Mouse (Mus musculus): ENCODE measurements around the gene Gng8. TPM values are rescaled to one million over a fixed set of nuclear protein-coding genes. Genes with fewer than 3 reads are reported as not detected.

Gng8 gene
- polyA plus RNA-seq, 1 experiment from 2014 or later: 16.0 TPM

- DNase-seq (ENCODE audit: low spot score): no peak
- H3K4me3 ChIP-seq (ENCODE audit: low read depth, low read length): no peak overlapping the region
- no peak for ATAC-seq (replicated peaks; ENCODE audit: insufficient number of reproducible peaks, low FRiP score, low TSS enrichment, low read depth)
- H3K4me1 ChIP-seq (ENCODE audit: control insufficient read depth, insufficient read depth, low read length): no peaks in the 10 kb centered on the region
- no peak overlapping the region for H3K27ac ChIP-seq (replicated peaks; ENCODE audit: low read depth, low read length)
- no peaks in the 10 kb centered on the region for H3K36me3 ChIP-seq (replicated peaks; ENCODE audit: control insufficient read depth, insufficient read depth, low read depth, low read length)
- no peaks in the 10 kb centered on the region for H3K9me3 ChIP-seq (replicated peaks; ENCODE audit: control insufficient read depth, low read length)
- WGBS: 49% methylated on average over 4 of the region's 4 CpGs
- H3K9ac ChIP-seq (replicated peaks; ENCODE audit: low read length): no peak overlapping the region
- no peaks in the 10 kb centered on the region for H3K27me3 ChIP-seq (ENCODE audit: control insufficient read depth, insufficient read depth, low read length)
- H3K4me2 ChIP-seq (ENCODE audit: low read depth, low read length): no peak overlapping the region
Measured at GRCm38 (mm10) chr7:16937312-16937711, 45.7 kb downstream of the Gng8 start.

GRCm38 (mm10) chr7:16938117-16938791 lies 46.7 kb downstream of the Gng8 start:
- Histone ChIP-seq H3K36me3 (replicated peaks; ENCODE audit: control insufficient read depth, insufficient read depth, low read depth, low read length) (no peaks in the 10 kb centered on the region), H3K4me2 (ENCODE audit: low read depth, low read length) (no peak overlapping the region), H3K27ac (replicated peaks; ENCODE audit: low read depth, low read length) (no peak overlapping the region), H3K4me1 (ENCODE audit: control insufficient read depth, insufficient read depth, low read length) (no peaks in the 10 kb centered on the region), H3K9me3 (replicated peaks; ENCODE audit: control insufficient read depth, low read length) (no peaks in the 10 kb centered on the region), H3K4me3 (ENCODE audit: low read depth, low read length) (no peak overlapping the region), H3K9ac (replicated peaks; ENCODE audit: low read length) (no peak overlapping the region), H3K27me3 (ENCODE audit: control insufficient read depth, insufficient read depth, low read length) (no peaks in the 10 kb centered on the region)
- DNase-seq (ENCODE audit: low spot score) (peak; percentile 58), ATAC-seq (replicated peaks; ENCODE audit: insufficient number of reproducible peaks, low FRiP score, low TSS enrichment, low read depth) (no peak)
- WGBS: 73% methylated on average over 17 of the region's 17 CpGs

- Histone ChIP-seq H3K4me3 (ENCODE audit: low read depth, low read length) (no peak overlapping the region), H3K9ac (replicated peaks; ENCODE audit: low read length) (no peak overlapping the region), H3K36me3 (replicated peaks; ENCODE audit: control insufficient read depth, insufficient read depth, low read depth, low read length) (no peaks in the 10 kb centered on the region), H3K4me2 (ENCODE audit: low read depth, low read length) (no peak overlapping the region), H3K9me3 (replicated peaks; ENCODE audit: control insufficient read depth, low read length) (no peaks in the 10 kb centered on the region), H3K27me3 (ENCODE audit: control insufficient read depth, insufficient read depth, low read length) (peaks cover 3% of the 10 kb centered on the region), H3K4me1 (ENCODE audit: control insufficient read depth, insufficient read depth, low read length) (no peaks in the 10 kb centered on the region), H3K27ac (replicated peaks; ENCODE audit: low read depth, low read length) (no peak overlapping the region)
- WGBS: 50% methylated on average over 7 of the region's 7 CpGs
- DNase-seq (ENCODE audit: low spot score) (no peak), ATAC-seq (replicated peaks; ENCODE audit: insufficient number of reproducible peaks, low FRiP score, low TSS enrichment, low read depth) (no peak)
Measured at GRCm38 (mm10) chr7:16940292-16940691, 48.7 kb downstream of the Gng8 start.

GRCm38 (mm10) chr7:16942861-16943260 lies 51.3 kb downstream of the Gng8 start:
- H3K27ac ChIP-seq (replicated peaks; ENCODE audit: low read depth, low read length): no peak overlapping the region

GRCm38 (mm10) chr7:16944061-16944807 lies 52.6 kb downstream of the Gng8 start, which contains the start of gene Pnmal2:
Pnmal2 (plus strand) TSS chr7:16944682.
- Histone ChIP-seq H3K4me2 (ENCODE audit: low read depth, low read length) (peak within 1 kb of the TSS; percentile 87), H3K4me1 (ENCODE audit: control insufficient read depth, insufficient read depth, low read length) (peaks cover 11% of the 10 kb centered on the region), H3K36me3 (replicated peaks; ENCODE audit: control insufficient read depth, insufficient read depth, low read depth, low read length) (no peaks in the 10 kb centered on the region), H3K27me3 (ENCODE audit: control insufficient read depth, insufficient read depth, low read length) (peaks cover 41% of the 10 kb centered on the region), H3K9me3 (replicated peaks; ENCODE audit: control insufficient read depth, low read length) (no peaks in the 10 kb centered on the region), H3K4me3 (ENCODE audit: low read depth, low read length) (peak within 1 kb of the TSS; percentile 63), H3K27ac (replicated peaks; ENCODE audit: low read depth, low read length) (no peak within 1 kb of the TSS), H3K9ac (replicated peaks; ENCODE audit: low read length) (peak within 1 kb of the TSS; percentile 80)
- WGBS: 14% methylated on average over 36 of the region's 36 CpGs
- ATAC-seq (replicated peaks; ENCODE audit: insufficient number of reproducible peaks, low FRiP score, low TSS enrichment, low read depth) (peak; percentile 88), DNase-seq (ENCODE audit: low spot score) (peak; percentile 95)

More at GRCm38 (mm10) chr7:16942861-16943260, 51.3 kb downstream of the Gng8 start:
- no peak overlapping the region for H3K4me3 ChIP-seq (ENCODE audit: low read depth, low read length)
- no peaks in the 10 kb centered on the region for H3K36me3 ChIP-seq (replicated peaks; ENCODE audit: control insufficient read depth, insufficient read depth, low read depth, low read length)
- 61% methylated on average over 4 of the region's 4 CpGs for WGBS
- ATAC-seq (replicated peaks; ENCODE audit: insufficient number of reproducible peaks, low FRiP score, low TSS enrichment, low read depth) (no peak), DNase-seq (ENCODE audit: low spot score) (no peak)
- no peak overlapping the region for H3K9ac ChIP-seq (replicated peaks; ENCODE audit: low read length)
- H3K4me1 ChIP-seq (ENCODE audit: control insufficient read depth, insufficient read depth, low read length): peaks cover 11% of the 10 kb centered on the region
- no peak overlapping the region for H3K4me2 ChIP-seq (ENCODE audit: low read depth, low read length)
- H3K27me3 ChIP-seq (ENCODE audit: control insufficient read depth, insufficient read depth, low read length): peaks cover 28% of the 10 kb centered on the region
- H3K9me3 ChIP-seq (replicated peaks; ENCODE audit: control insufficient read depth, low read length): no peaks in the 10 kb centered on the region

- 1% methylated on average over 22 of the region's 22 CpGs for WGBS
- H3K9me3 ChIP-seq (replicated peaks; ENCODE audit: control insufficient read depth, low read length): no peaks in the 10 kb centered on the region
- H3K4me2 ChIP-seq (ENCODE audit: low read depth, low read length): peak overlapping the region; percentile 87
- ATAC-seq (replicated peaks; ENCODE audit: insufficient number of reproducible peaks, low FRiP score, low TSS enrichment, low read depth): no peak
- no peaks in the 10 kb centered on the region for H3K36me3 ChIP-seq (replicated peaks; ENCODE audit: control insufficient read depth, insufficient read depth, low read depth, low read length)
- DNase-seq (ENCODE audit: low spot score): no peak
- H3K4me1 ChIP-seq (ENCODE audit: control insufficient read depth, insufficient read depth, low read length): peaks cover 11% of the 10 kb centered on the region
- H3K27me3 ChIP-seq (ENCODE audit: control insufficient read depth, insufficient read depth, low read length): peaks cover 46% of the 10 kb centered on the region
- no peak overlapping the region for H3K27ac ChIP-seq (replicated peaks; ENCODE audit: low read depth, low read length)
- H3K9ac ChIP-seq (replicated peaks; ENCODE audit: low read length): peak overlapping the region; percentile 80
- peak overlapping the region; percentile 63 for H3K4me3 ChIP-seq (ENCODE audit: low read depth, low read length)
Measured at GRCm38 (mm10) chr7:16944808-16945315, 53.3 kb downstream of the Gng8 start.

Other genes with a start within 250 kb of the Gng8 start
- not detected in 2 replicates for gene Ceacam15, start 216.1 kb upstream of the Gng8 start, polyA plus RNA-seq (2014; fragmentation: Nextera tagmentation; extraction: Ambion mirVana)
- gene Ceacam9, start 169.9 kb upstream of the Gng8 start, polyA plus RNA-seq (2014; fragmentation: Nextera tagmentation; extraction: Ambion mirVana): not detected in 2 replicates
- 262 and 279 TPM in 2 replicates for gene Ap2s1, start 153.4 kb upstream of the Gng8 start, polyA plus RNA-seq (2014; fragmentation: Nextera tagmentation; extraction: Ambion mirVana)
- gene Slc1a5, start 110.4 kb upstream of the Gng8 start, polyA plus RNA-seq (2014; fragmentation: Nextera tagmentation; extraction: Ambion mirVana): 19.6 and 19.7 TPM in 2 replicates
- gene Strn4, start 75.9 kb upstream of the Gng8 start, polyA plus RNA-seq (2014; fragmentation: Nextera tagmentation; extraction: Ambion mirVana): 102 and 121 TPM in 2 replicates
- gene Fkrp, start 75.1 kb upstream of the Gng8 start, polyA plus RNA-seq (2014; fragmentation: Nextera tagmentation; extraction: Ambion mirVana): 21.0 and 24.9 TPM in 2 replicates
- 10.1 and 11.4 TPM in 2 replicates for gene Prkd2, start 48.9 kb upstream of the Gng8 start, polyA plus RNA-seq (2014; fragmentation: Nextera tagmentation; extraction: Ambion mirVana)
- gene Dact3, start 16.5 kb upstream of the Gng8 start, polyA plus RNA-seq (2014; fragmentation: Nextera tagmentation; extraction: Ambion mirVana): 11.5 and 12.2 TPM in 2 replicates
- gene Ptgir, start 14.7 kb downstream of the Gng8 start, polyA plus RNA-seq (2014; fragmentation: Nextera tagmentation; extraction: Ambion mirVana): 0.87 and 1.1 TPM in 2 replicates
- gene Calm3, start 32.3 kb downstream of the Gng8 start, polyA plus RNA-seq (2014; fragmentation: Nextera tagmentation; extraction: Ambion mirVana): 227 and 237 TPM in 2 replicates
- 3.7 and 4.2 TPM in 2 replicates for gene Pnmal2, start 52.9 kb downstream of the Gng8 start, polyA plus RNA-seq (2014; fragmentation: Nextera tagmentation; extraction: Ambion mirVana)
- gene Pnmal1, start 67.9 kb downstream of the Gng8 start, polyA plus RNA-seq (2014; fragmentation: Nextera tagmentation; extraction: Ambion mirVana): 5.3 and 6.6 TPM in 2 replicates
- 0.52 and 0.63 TPM in 2 replicates for gene Gm42372, start 91.3 kb downstream of the Gng8 start, polyA plus RNA-seq (2014; fragmentation: Nextera tagmentation; extraction: Ambion mirVana)
- gene Ccdc8, start 100.9 kb downstream of the Gng8 start, polyA plus RNA-seq (2014; fragmentation: Nextera tagmentation; extraction: Ambion mirVana): 15.9 and 17.1 TPM in 2 replicates
- gene Ppp5c, start 136.1 kb downstream of the Gng8 start, polyA plus RNA-seq (2014; fragmentation: Nextera tagmentation; extraction: Ambion mirVana): 100 and 102 TPM in 2 replicates
- gene Hif3a, start 170.6 kb downstream of the Gng8 start, polyA plus RNA-seq (2014; fragmentation: Nextera tagmentation; extraction: Ambion mirVana): 6.7 TPM in 2 replicates
- 0.10 and 0.11 TPM in 2 replicates for gene Psg16, start 182.3 kb downstream of the Gng8 start, polyA plus RNA-seq (2014; fragmentation: Nextera tagmentation; extraction: Ambion mirVana)